Mouse (Mus musculus) kidney, embryonic 14.5 days (tissue): ENCODE measurements around the gene Nefh. TPM values are rescaled to one million over a fixed set of nuclear protein-coding genes. Genes with fewer than 3 reads are reported as not detected.

Source experiments
- ATAC-seq: fragments of 200-750 bp; cut with Nextera tagmentation; 2 replicates; pipeline ENCODE4 v1.8.0; 2017; ENCODE audit warnings: moderate number of reproducible peaks, mild to moderate bottlenecking, moderate TSS enrichment, moderate library complexity; ENCODE audit not compliant: low FRiP score, low TSS enrichment
- H3K27ac ChIP-seq: fragments of 300-500 bp; sonication (generic); 2 replicates; pipeline ENCODE4 v1.5.1; 2014; ENCODE audit warnings: low read depth, mild to moderate bottlenecking, low read length, moderate library complexity, mixed read lengths
- H3K27me3 ChIP-seq: fragments of 300-500 bp; sonication (generic); 2 replicates; pipeline ENCODE4 v1.6.1; 2014; ENCODE audit warnings: mild to moderate bottlenecking, low read length; ENCODE audit not compliant: control insufficient read depth, insufficient read depth
- H3K36me3 ChIP-seq: fragments of 300-500 bp; sonication (generic); 2 replicates; pipeline ENCODE4 v1.6.1; 2014; ENCODE audit warnings: low read length, mixed read lengths; ENCODE audit not compliant: control insufficient read depth, insufficient read depth
- H3K4me1 ChIP-seq: fragments of 300-500 bp; sonication (generic); 2 replicates; pipeline ENCODE4 v1.6.1; 2014; ENCODE audit warnings: low read length, mixed read lengths; ENCODE audit not compliant: control insufficient read depth, insufficient read depth
- H3K4me2 ChIP-seq: fragments of 300-500 bp; sonication (generic); replicated peaks from 2 replicates; pipeline ENCODE4 v1.6.1; 2014; ENCODE audit warnings: low read depth, mild to moderate bottlenecking, low read length
- H3K4me3 ChIP-seq: fragments of 300-500 bp; sonication (generic); 2 replicates; pipeline ENCODE4 v1.5.1; 2014; ENCODE audit warnings: mild to moderate bottlenecking, low read length
- H3K9ac ChIP-seq: fragments of 300-500 bp; sonication (generic); 2 replicates; pipeline ENCODE4 v1.6.1; 2014; ENCODE audit warnings: low read depth, mild to moderate bottlenecking, low read length, moderate library complexity
- H3K9me3 ChIP-seq: fragments of 300-500 bp; sonication (generic); 2 replicates; pipeline ENCODE4 v1.6.1; 2016; ENCODE audit warnings: low read length; ENCODE audit not compliant: control insufficient read depth
- WGBS: fragments of 180-500 bp; shearing (Covaris S2); extraction: QIAGEN DNeasy Blood & Tissue Kit; methylation state at CpG from one replicate; pipeline ENCODE4 v1.1.7; 2014; 5-methylcytosine and 5-hydroxymethylcytosine counted together
- polyA plus RNA-seq: library from polyadenylated mRNA; unstranded; fragments of >200 nt; fragmentation: Nextera tagmentation; extraction: Ambion mirVana; gene quantifications from 2 replicates; pipeline ENCODE4 v1.2.1, GENCODE M21; 2014

Gene Nefh
- polyA plus RNA-seq, 1 experiment from 2014 or later: 0.22 TPM

GRCm38 (mm10) chr11:4966325-4966724 is 18.5 kb upstream of the Nefh start:
- no peak overlapping the region for H3K27ac ChIP-seq
- no peaks in the 10 kb centered on the region for H3K27me3 ChIP-seq
- no peak overlapping the region for H3K4me3 ChIP-seq
- ATAC-seq: no peak
- H3K9me3 ChIP-seq: no peaks in the 10 kb centered on the region
- H3K4me2 ChIP-seq: no peak overlapping the region
- no peaks in the 10 kb centered on the region for H3K36me3 ChIP-seq
- 62% methylated on average over 2 of the region's 2 CpGs for WGBS
- no peak overlapping the region for H3K9ac ChIP-seq
- no peaks in the 10 kb centered on the region for H3K4me1 ChIP-seq

- 24% methylated on average over 6 of the region's 6 CpGs for WGBS
- Histone ChIP-seq H3K4me3 (no peak overlapping the region), H3K9ac (no peak overlapping the region), H3K36me3 (no peaks in the 10 kb centered on the region), H3K9me3 (no peaks in the 10 kb centered on the region), H3K27me3 (no peaks in the 10 kb centered on the region), H3K4me2 (no peak overlapping the region), H3K4me1 (no peaks in the 10 kb centered on the region), H3K27ac (no peak overlapping the region)
- ATAC-seq: no peak
These were observed 15.4 kb upstream of the Nefh start for GRCm38 (mm10) chr11:4963099-4963808.

GRCm38 (mm10) chr11:4953918-4954317 is 6.1 kb upstream of the Nefh start:
- H3K36me3 ChIP-seq: no peaks in the 10 kb centered on the region
- H3K4me2 ChIP-seq: no peak overlapping the region
- no peak overlapping the region for H3K4me3 ChIP-seq
- H3K27ac ChIP-seq: no peak overlapping the region
- H3K9ac ChIP-seq: no peak overlapping the region
- H3K27me3 ChIP-seq: peaks cover 48% of the 10 kb centered on the region
- no peaks in the 10 kb centered on the region for H3K4me1 ChIP-seq
- WGBS: under 1% methylated on average over 8 of the region's 8 CpGs
- ATAC-seq: no peak
- no peaks in the 10 kb centered on the region for H3K9me3 ChIP-seq

GRCm38 (mm10) chr11:4953401-4953800 is 5.5 kb upstream of the Nefh start:
- 6% methylated on average over 5 of the region's 6 CpGs for WGBS
- ATAC-seq: no peak
- Histone ChIP-seq H3K27me3 (peaks cover 53% of the 10 kb centered on the region), H3K9ac (no peak overlapping the region), H3K27ac (no peak overlapping the region), H3K36me3 (no peaks in the 10 kb centered on the region), H3K4me1 (no peaks in the 10 kb centered on the region), H3K4me2 (no peak overlapping the region), H3K9me3 (no peaks in the 10 kb centered on the region), H3K4me3 (no peak overlapping the region)

GRCm38 (mm10) chr11:4949256-4950044 is 1.6 kb upstream of the Nefh start:
- Histone ChIP-seq H3K4me2 (no peak overlapping the region), H3K36me3 (no peaks in the 10 kb centered on the region), H3K27me3 (peaks cover 86% of the 10 kb centered on the region), H3K4me3 (no peak overlapping the region), H3K27ac (no peak overlapping the region), H3K9ac (no peak overlapping the region), H3K9me3 (no peaks in the 10 kb centered on the region), H3K4me1 (peaks cover 12% of the 10 kb centered on the region)
- 6% methylated on average over 23 of the region's 23 CpGs for WGBS
- ATAC-seq: no peak

GRCm38 (mm10) chr11:4948792-4949191 is 928 bp upstream of the Nefh start:
- peaks cover 79% of the 10 kb centered on the region for H3K27me3 ChIP-seq

GRCm38 (mm10) chr11:4946947-4947812 is 684 bp downstream of the Nefh start:
- Histone ChIP-seq H3K27ac (no peak overlapping the region), H3K36me3 (no peaks in the 10 kb centered on the region), H3K9ac (peak overlapping the region; percentile 18; the same call in 1 of the 2 replicates), H3K27me3 (peaks cover 67% of the 10 kb centered on the region), H3K4me2 (peak overlapping the region; percentile 92), H3K4me3 (peak overlapping the region; percentile 49), H3K9me3 (no peaks in the 10 kb centered on the region), H3K4me1 (peaks cover 12% of the 10 kb centered on the region)
- ATAC-seq: peak; percentile 79
- under 1% methylated on average over 95 of the region's 120 CpGs for WGBS

More at GRCm38 (mm10) chr11:4948792-4949191, 928 bp upstream of the Nefh start:
- Histone ChIP-seq H3K36me3 (no peaks in the 10 kb centered on the region), H3K9ac (no peak overlapping the region), H3K4me1 (peaks cover 12% of the 10 kb centered on the region), H3K27ac (no peak overlapping the region), H3K4me2 (no peak overlapping the region), H3K4me3 (no peak overlapping the region), H3K9me3 (no peaks in the 10 kb centered on the region)
- ATAC-seq: no peak
- 32% methylated on average over 8 of the region's 8 CpGs for WGBS

- H3K9ac ChIP-seq: no peak overlapping the region
- H3K9me3 ChIP-seq: no peaks in the 10 kb centered on the region
- H3K4me3 ChIP-seq: peak overlapping the region; percentile 49
- H3K27me3 ChIP-seq: peaks cover 63% of the 10 kb centered on the region
- ATAC-seq: peak; percentile 29
- H3K4me1 ChIP-seq: peaks cover 12% of the 10 kb centered on the region
- H3K36me3 ChIP-seq: no peaks in the 10 kb centered on the region
- peak overlapping the region; percentile 92 for H3K4me2 ChIP-seq
- H3K27ac ChIP-seq: no peak overlapping the region
- WGBS: 38% methylated on average over 13 of the region's 13 CpGs
These were observed 1.3 kb downstream of the Nefh start for GRCm38 (mm10) chr11:4946530-4946929.
